Mouse (Mus musculus): ENCODE data around the gene Nabp1. TPM values are rescaled to one million over a fixed set of nuclear protein-coding genes. Genes with fewer than 3 reads are reported as not detected.
"Not testable (repeated sequence)": the region's sequence is repeated elsewhere in the genome, so short reads cannot be mapped to it uniquely, and the experiment has no call there.

Nabp1 gene
- total and polyA plus RNA-seq, 2 experiments from 2014 or later: 26.6 to 38.3 TPM

DNA sequence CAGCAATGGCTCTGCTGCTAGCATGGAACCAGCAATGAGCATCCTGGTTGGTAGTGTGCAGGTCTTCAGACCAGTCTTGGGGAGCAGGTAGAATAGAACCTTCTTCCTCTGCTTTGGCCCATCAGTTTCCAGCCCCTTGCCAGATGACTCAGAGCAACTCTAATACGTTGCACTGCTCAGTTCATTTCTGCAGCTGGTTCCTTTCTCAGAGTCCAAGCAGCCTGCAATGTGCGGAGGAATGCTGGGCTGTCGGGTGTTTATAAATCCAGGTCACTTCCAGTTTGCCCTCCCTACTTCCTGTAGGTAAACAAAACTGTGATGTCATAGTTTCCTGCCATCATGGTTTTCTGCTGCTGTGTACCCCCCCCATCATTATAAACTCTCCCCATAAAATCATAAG is 21.0 kb downstream of the Nabp1 start:
- 29% methylated on average over 3 of the region's 3 CpGs for whole genome bisulfite sequencing
- no peak overlapping the region for H3K27ac ChIP-seq (ENCODE audit: low read depth)
- H3K4me3 ChIP-seq (ENCODE audit: low read depth, low read length): no peak overlapping the region
- no peaks in the 10 kb centered on the region for H3K27me3 ChIP-seq (ENCODE audit: control insufficient read depth, insufficient read depth, low read length)
- H3K9ac ChIP-seq (replicated peaks; ENCODE audit: low read depth, low read length): no peak overlapping the region
- TF ChIP-seq EP300 (IDR thresholded peaks at IDR 0.05; ENCODE audit: low read depth) (no peak), CTCF (IDR thresholded peaks at IDR 0.05; ENCODE audit: low read depth) (no peak)
- no peak for ATAC-seq (ENCODE audit: insufficient read depth, low read depth)
- H3K36me3 ChIP-seq (replicated peaks; ENCODE audit: control insufficient read depth, insufficient read depth, low read length): no peaks in the 10 kb centered on the region
- H3K4me2 ChIP-seq (ENCODE audit: low read depth, low read length): no peak overlapping the region
- no peaks in the 10 kb centered on the region for H3K4me1 ChIP-seq (ENCODE audit: control insufficient read depth, insufficient read depth)
- H3K9me3 ChIP-seq (replicated peaks; ENCODE audit: control insufficient read depth, low read length): no peaks in the 10 kb centered on the region
- no peak for DNase-seq (ENCODE audit: low spot score)

DNA sequence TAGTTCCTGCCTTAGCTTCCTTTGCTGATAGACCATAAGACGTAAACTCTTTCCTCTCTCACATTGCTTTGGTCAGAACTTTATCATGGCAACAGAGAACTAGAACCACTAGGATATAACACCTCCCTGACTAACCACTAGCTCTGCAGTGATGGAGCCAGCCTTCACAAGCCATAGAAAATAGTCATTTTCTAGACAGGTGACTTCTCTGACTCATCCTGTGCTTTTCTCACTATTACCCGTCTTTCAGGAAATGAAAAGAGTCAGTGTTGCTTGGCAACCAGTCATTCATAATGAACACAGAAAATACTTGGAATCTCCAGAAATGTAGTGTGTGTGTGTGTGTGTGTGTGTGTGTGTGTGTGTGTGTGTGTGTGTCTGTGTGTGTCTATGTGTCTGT is 29.4 kb downstream of the Nabp1 start:
- Histone ChIP-seq H3K27ac (ENCODE audit: low read depth) (no peak overlapping the region), H3K9me3 (replicated peaks; ENCODE audit: control insufficient read depth, low read length) (no peaks in the 10 kb centered on the region), H3K9ac (replicated peaks; ENCODE audit: low read depth, low read length) (no peak overlapping the region), H3K36me3 (replicated peaks; ENCODE audit: control insufficient read depth, insufficient read depth, low read length) (no peaks in the 10 kb centered on the region), H3K4me2 (ENCODE audit: low read depth, low read length) (no peak overlapping the region), H3K4me1 (ENCODE audit: control insufficient read depth, insufficient read depth) (no peaks in the 10 kb centered on the region), H3K27me3 (ENCODE audit: control insufficient read depth, insufficient read depth, low read length) (no peaks in the 10 kb centered on the region), H3K4me3 (ENCODE audit: low read depth, low read length) (no peak overlapping the region)
- TF ChIP-seq EP300 (IDR thresholded peaks at IDR 0.05; ENCODE audit: low read depth): no peak
- no peak for TF ChIP-seq CTCF (IDR thresholded peaks at IDR 0.05; ENCODE audit: low read depth)
- DNase-seq (ENCODE audit: low spot score) (no peak), ATAC-seq (ENCODE audit: insufficient read depth, low read depth) (no peak)
- 63% methylated on average over 2 of the region's 2 CpGs for WGBS

DNA sequence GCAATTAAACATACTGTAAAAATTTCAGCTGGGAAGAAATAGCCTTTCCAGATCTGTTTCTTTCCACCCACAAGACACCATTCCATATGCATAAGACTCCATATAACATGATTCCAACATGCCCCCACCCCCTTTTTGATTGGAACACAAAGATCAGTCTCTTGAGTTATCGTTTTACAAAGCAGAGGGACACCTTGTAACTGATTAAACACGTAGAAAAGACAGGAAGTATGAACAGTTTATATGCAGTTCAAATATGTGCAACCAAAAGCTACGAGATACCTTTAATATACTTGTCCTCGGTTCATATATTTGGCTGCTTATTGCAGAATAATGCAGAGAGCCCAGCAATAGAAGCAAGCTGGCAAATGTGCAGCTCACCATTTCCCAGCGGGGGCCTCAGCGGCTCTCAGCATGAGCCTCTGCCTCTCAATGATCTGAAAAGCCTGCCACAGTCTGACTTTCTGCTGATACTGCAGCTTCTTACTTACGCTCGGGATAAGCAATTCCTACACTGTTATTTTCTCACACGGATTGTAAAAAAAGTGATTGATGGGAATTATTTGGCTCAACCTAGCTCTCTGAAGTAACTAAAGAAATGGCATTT is 32.3 kb downstream of the Nabp1 start:
- TF ChIP-seq EP300 (IDR thresholded peaks at IDR 0.05; ENCODE audit: low read depth) (no peak), CTCF (IDR thresholded peaks at IDR 0.05; ENCODE audit: low read depth) (no peak)
- Histone ChIP-seq H3K9ac (replicated peaks; ENCODE audit: low read depth, low read length) (no peak overlapping the region), H3K27ac (ENCODE audit: low read depth) (no peak overlapping the region), H3K4me2 (ENCODE audit: low read depth, low read length) (no peak overlapping the region), H3K4me1 (ENCODE audit: control insufficient read depth, insufficient read depth) (no peaks in the 10 kb centered on the region), H3K27me3 (ENCODE audit: control insufficient read depth, insufficient read depth, low read length) (no peaks in the 10 kb centered on the region), H3K4me3 (ENCODE audit: low read depth, low read length) (no peak overlapping the region), H3K36me3 (replicated peaks; ENCODE audit: control insufficient read depth, insufficient read depth, low read length) (no peaks in the 10 kb centered on the region), H3K9me3 (replicated peaks; ENCODE audit: control insufficient read depth, low read length) (no peaks in the 10 kb centered on the region)
- WGBS: 38% methylated on average over 9 of the region's 9 CpGs
- ATAC-seq (ENCODE audit: insufficient read depth, low read depth) (no peak), DNase-seq (ENCODE audit: low spot score) (peak; percentile 25)

DNA sequence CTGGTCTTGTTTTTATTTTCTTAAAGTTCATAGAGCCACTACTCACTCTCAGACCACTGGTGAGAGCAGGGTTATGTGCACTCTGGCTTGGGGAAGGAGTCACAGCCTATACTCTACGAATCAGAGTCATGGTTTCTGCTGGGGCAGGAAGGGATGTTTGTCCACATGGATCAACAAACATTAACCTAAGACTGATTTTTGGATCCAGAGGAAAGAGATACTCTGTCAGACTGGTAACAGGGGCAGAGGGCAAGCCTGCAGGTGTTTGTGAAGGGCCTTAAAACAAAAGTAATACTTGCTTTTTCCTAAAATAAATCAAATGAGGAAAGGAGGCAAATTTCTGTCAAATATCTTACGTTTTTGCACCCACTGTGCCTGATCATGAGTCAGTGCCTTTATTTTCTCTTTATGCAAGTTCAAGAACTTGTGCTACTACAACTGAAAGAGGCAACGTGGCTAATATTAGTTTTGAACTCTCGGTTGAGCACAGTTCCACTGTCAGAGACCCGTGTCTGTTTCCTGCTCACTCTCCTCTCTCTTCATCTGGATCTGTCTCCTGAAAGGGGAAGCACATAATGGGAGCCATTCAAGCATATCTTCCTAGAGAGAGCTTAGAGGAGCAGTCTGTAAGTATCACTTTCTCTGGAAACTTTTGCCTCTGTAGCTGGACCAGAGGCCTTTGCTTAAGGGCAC is 32.9 kb downstream of the Nabp1 start:
- no peak overlapping the region for H3K27ac ChIP-seq (ENCODE audit: low read depth)
- WGBS: 68% methylated on average over 5 of the region's 5 CpGs
- H3K27me3 ChIP-seq (ENCODE audit: control insufficient read depth, insufficient read depth, low read length): no peaks in the 10 kb centered on the region
- no peaks in the 10 kb centered on the region for H3K36me3 ChIP-seq (replicated peaks; ENCODE audit: control insufficient read depth, insufficient read depth, low read length)
- no peak overlapping the region for H3K4me3 ChIP-seq (ENCODE audit: low read depth, low read length)
- TF ChIP-seq EP300 (IDR thresholded peaks at IDR 0.05; ENCODE audit: low read depth) (no peak), CTCF (IDR thresholded peaks at IDR 0.05; ENCODE audit: low read depth) (no peak)
- H3K4me1 ChIP-seq (ENCODE audit: control insufficient read depth, insufficient read depth): no peaks in the 10 kb centered on the region
- ATAC-seq (ENCODE audit: insufficient read depth, low read depth) (no peak), DNase-seq (ENCODE audit: low spot score) (no peak)
- no peak overlapping the region for H3K4me2 ChIP-seq (ENCODE audit: low read depth, low read length)
- H3K9ac ChIP-seq (replicated peaks; ENCODE audit: low read depth, low read length): no peak overlapping the region
- H3K9me3 ChIP-seq (replicated peaks; ENCODE audit: control insufficient read depth, low read length): no peaks in the 10 kb centered on the region

DNA sequence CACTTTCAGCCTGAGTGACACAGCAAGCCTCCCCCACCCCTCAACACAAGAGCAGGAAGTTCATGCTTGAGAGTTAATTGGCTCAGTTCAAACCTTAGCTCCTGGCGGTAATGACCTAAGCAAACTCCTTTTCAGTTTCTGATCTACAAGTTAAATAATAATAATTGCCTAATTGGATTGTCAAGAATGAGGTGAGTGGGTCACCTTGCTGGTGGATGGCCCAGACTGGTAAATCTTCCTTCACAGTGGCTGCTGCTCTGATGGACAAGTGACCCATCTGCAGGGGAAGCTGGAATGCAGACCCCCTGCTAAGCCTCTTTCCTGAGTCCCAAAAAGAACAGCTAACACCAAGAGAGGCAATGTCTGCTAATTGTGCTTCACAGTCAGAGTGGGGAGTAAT is 48.5 kb downstream of the Nabp1 start:
- 26% methylated on average over 1 of the region's 1 CpGs for WGBS
- ATAC-seq (ENCODE audit: insufficient read depth, low read depth) (no peak), DNase-seq (ENCODE audit: low spot score) (no peak)
- no peak overlapping the region for H3K4me3 ChIP-seq (ENCODE audit: low read depth, low read length)
- H3K27me3 ChIP-seq (ENCODE audit: control insufficient read depth, insufficient read depth, low read length): no peaks in the 10 kb centered on the region
- TF ChIP-seq EP300 (IDR thresholded peaks at IDR 0.05; ENCODE audit: low read depth) (no peak), CTCF (IDR thresholded peaks at IDR 0.05; ENCODE audit: low read depth) (no peak)
- no peak overlapping the region for H3K4me2 ChIP-seq (ENCODE audit: low read depth, low read length)
- H3K36me3 ChIP-seq (replicated peaks; ENCODE audit: control insufficient read depth, insufficient read depth, low read length): no peaks in the 10 kb centered on the region
- H3K4me1 ChIP-seq (ENCODE audit: control insufficient read depth, insufficient read depth): no peaks in the 10 kb centered on the region
- H3K27ac ChIP-seq (ENCODE audit: low read depth): no peak overlapping the region
- no peaks in the 10 kb centered on the region for H3K9me3 ChIP-seq (replicated peaks; ENCODE audit: control insufficient read depth, low read length)
- H3K9ac ChIP-seq (replicated peaks; ENCODE audit: low read depth, low read length): no peak overlapping the region

DNA sequence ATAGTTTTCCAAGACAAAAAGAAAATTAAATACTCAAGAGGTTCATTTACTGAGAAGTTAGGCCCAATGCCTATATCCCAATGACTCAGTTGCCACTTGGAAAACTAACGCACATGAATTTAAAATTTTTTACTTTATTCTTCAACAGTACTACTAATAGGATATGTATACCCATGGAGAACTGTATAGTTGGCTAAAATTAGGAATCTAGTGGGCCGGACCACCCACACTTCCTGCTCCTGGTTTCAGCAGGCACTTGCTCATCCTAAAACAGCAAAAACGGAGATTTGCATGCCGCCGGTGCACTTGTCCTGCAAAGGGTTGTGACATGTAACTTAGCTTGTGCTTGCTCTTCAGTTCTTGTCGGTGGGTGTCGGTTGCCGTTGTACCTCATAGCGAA is 51.9 kb downstream of the Nabp1 start:
- no peak overlapping the region for H3K9ac ChIP-seq (replicated peaks; ENCODE audit: low read depth, low read length)
- ATAC-seq (ENCODE audit: insufficient read depth, low read depth) (no peak), DNase-seq (ENCODE audit: low spot score) (no peak)
- H3K27ac ChIP-seq (ENCODE audit: low read depth): no peak overlapping the region
- no peaks in the 10 kb centered on the region for H3K36me3 ChIP-seq (replicated peaks; ENCODE audit: control insufficient read depth, insufficient read depth, low read length)
- TF ChIP-seq EP300 (IDR thresholded peaks at IDR 0.05; ENCODE audit: low read depth): no peak
- no peak for TF ChIP-seq CTCF (IDR thresholded peaks at IDR 0.05; ENCODE audit: low read depth)
- no peak overlapping the region for H3K4me2 ChIP-seq (ENCODE audit: low read depth, low read length)
- no peak overlapping the region for H3K4me3 ChIP-seq (ENCODE audit: low read depth, low read length)
- WGBS: 94% methylated on average over 9 of the region's 9 CpGs
- no peaks in the 10 kb centered on the region for H3K4me1 ChIP-seq (ENCODE audit: control insufficient read depth, insufficient read depth)
- H3K27me3 ChIP-seq (ENCODE audit: control insufficient read depth, insufficient read depth, low read length): no peaks in the 10 kb centered on the region
- no peaks in the 10 kb centered on the region for H3K9me3 ChIP-seq (replicated peaks; ENCODE audit: control insufficient read depth, low read length)

DNA sequence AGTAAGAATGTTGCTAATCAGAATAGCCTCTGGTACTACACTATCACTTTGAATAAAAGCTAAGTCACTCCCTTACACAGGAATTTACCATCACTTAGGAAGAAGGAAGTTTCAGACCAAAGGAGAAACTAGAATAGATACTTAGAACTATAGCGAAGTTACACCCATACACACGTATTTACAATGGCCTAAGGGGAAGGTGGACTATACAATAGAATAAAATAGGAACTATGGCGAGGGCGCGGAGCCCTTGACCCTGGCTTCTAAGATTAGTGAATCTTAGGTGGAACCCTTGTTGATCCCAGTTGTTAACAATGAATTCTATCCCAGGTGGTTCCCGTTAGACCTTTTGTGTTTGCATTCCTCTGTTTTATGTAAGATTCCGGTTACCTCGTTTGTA is 57.2 kb downstream of the Nabp1 start:
- H3K4me2 ChIP-seq (ENCODE audit: low read depth, low read length); H3K36me3 ChIP-seq (replicated peaks; ENCODE audit: control insufficient read depth, insufficient read depth, low read length); H3K27ac ChIP-seq (ENCODE audit: low read depth); H3K27me3 ChIP-seq (ENCODE audit: control insufficient read depth, insufficient read depth, low read length); H3K9ac ChIP-seq (replicated peaks; ENCODE audit: low read depth, low read length); H3K4me1 ChIP-seq (ENCODE audit: control insufficient read depth, insufficient read depth); H3K9me3 ChIP-seq (replicated peaks; ENCODE audit: control insufficient read depth, low read length); H3K4me3 ChIP-seq (ENCODE audit: low read depth, low read length); DNase-seq (ENCODE audit: low spot score); ATAC-seq (ENCODE audit: insufficient read depth, low read depth): not testable (repeated sequence)
- 80% methylated on average over 8 of the region's 8 CpGs for WGBS
